Mouse (Mus musculus) heart, embryonic 10.5 days (tissue): ENCODE results near the gene Fam129a. TPM values are rescaled to one million over a fixed set of nuclear protein-coding genes. Genes with fewer than 3 reads are reported as not detected.
"Not testable (repeated sequence)": the region's sequence is repeated elsewhere in the genome, so short reads cannot be mapped to it uniquely, and the experiment has no call there.

Experiments used
- DNase-seq: peaks from one replicate; pipeline ENCODE4 v3.0.0-alpha.2; 2017; ENCODE audit warnings: low spot score
- H3K27ac ChIP-seq: fragments of 300-500 bp; sonication (generic); 2 replicates; pipeline ENCODE4 v1.5.1; 2016; ENCODE audit warnings: mild to moderate bottlenecking
- H3K27me3 ChIP-seq: fragments of 300-500 bp; sonication (generic); 2 replicates; pipeline ENCODE4 v1.6.1; 2016; ENCODE audit warnings: mild to moderate bottlenecking; ENCODE audit not compliant: poor library complexity, insufficient read depth, severe bottlenecking
- H3K36me3 ChIP-seq: fragments of 300-500 bp; sonication (generic); 2 replicates; pipeline ENCODE4 v1.6.1; 2016; ENCODE audit warnings: mild to moderate bottlenecking, moderate library complexity
- H3K4me1 ChIP-seq: fragments of 300-500 bp; sonication (generic); 2 replicates; pipeline ENCODE4 v1.6.1; 2016; ENCODE audit warnings: mild to moderate bottlenecking
- H3K4me3 ChIP-seq: fragments of 300-500 bp; sonication (generic); 2 replicates; pipeline ENCODE4 v1.5.1; 2016; ENCODE audit warnings: mild to moderate bottlenecking, moderate library complexity
- H3K9me3 ChIP-seq: fragments of 300-500 bp; sonication (generic); 2 replicates; pipeline ENCODE4 v1.6.1; 2016; ENCODE audit warnings: mild to moderate bottlenecking, moderate library complexity
- WGBS: fragments of 180-500 bp; shearing (Covaris S2); methylation state at CpG from one replicate; pipeline ENCODE4 v1.1.7; 2016; 5-methylcytosine and 5-hydroxymethylcytosine counted together
- polyA plus RNA-seq: library from polyadenylated mRNA; unstranded; fragments of >200 nt; fragmentation: Nextera tagmentation; extraction: Ambion mirVana; gene quantifications from 2 replicates; pipeline ENCODE4 v1.2.1, GENCODE M21; 2016

Gene Fam129a
- polyA plus RNA-seq, 1 experiment from 2014 or later, result 2.0 TPM

- Histone ChIP-seq H3K27me3 (no peaks in the 10 kb centered on the region), H3K9me3 (no peaks in the 10 kb centered on the region), H3K4me1 (no peaks in the 10 kb centered on the region; the same call in 1 of the 2 replicates), H3K4me3 (no peak overlapping the region), H3K27ac (no peak overlapping the region), H3K36me3 (no peaks in the 10 kb centered on the region)
- DNase-seq, result no peak
- 65% methylated on average over 2 of the region's 2 CpGs for WGBS
Observed at GRCm38 (mm10) chr1:151725590-151725989, 154.6 kb downstream of the Fam129a start.

GRCm38 (mm10) chr1:151726358-151726757 lies 155.4 kb downstream of the Fam129a start:
- Histone ChIP-seq H3K4me1 (no peaks in the 10 kb centered on the region; the same call in 1 of the 2 replicates), H3K27me3 (no peaks in the 10 kb centered on the region), H3K36me3 (no peaks in the 10 kb centered on the region), H3K9me3 (no peaks in the 10 kb centered on the region), H3K27ac (no peak overlapping the region), H3K4me3 (no peak overlapping the region)
- 81% methylated on average over 6 of the region's 6 CpGs for WGBS
- DNase-seq, result no peak

GRCm38 (mm10) chr1:151728141-151728540 lies 157.2 kb downstream of the Fam129a start:
- no peak overlapping the region for H3K4me3 ChIP-seq
- H3K27me3 ChIP-seq, result no peaks in the 10 kb centered on the region
- no peak for DNase-seq
- WGBS, result 42% methylated on average over 4 of the region's 4 CpGs
- H3K36me3 ChIP-seq, result no peaks in the 10 kb centered on the region
- H3K9me3 ChIP-seq, result no peaks in the 10 kb centered on the region
- H3K4me1 ChIP-seq, result no peaks in the 10 kb centered on the region; the same call in 1 of the 2 replicates
- H3K27ac ChIP-seq, result no peak overlapping the region

GRCm38 (mm10) chr1:151737146-151737545 lies 166.2 kb downstream of the Fam129a start:
- Histone ChIP-seq H3K9me3 (no peaks in the 10 kb centered on the region), H3K4me1 (no peaks in the 10 kb centered on the region), H3K4me3 (no peak overlapping the region), H3K36me3 (no peaks in the 10 kb centered on the region), H3K27ac (no peak overlapping the region), H3K27me3 (no peaks in the 10 kb centered on the region)
- 81% methylated on average over 2 of the region's 2 CpGs for WGBS
- DNase-seq, result no peak

GRCm38 (mm10) chr1:151741199-151741621 lies 170.2 kb downstream of the Fam129a start:
- Histone ChIP-seq H3K27ac (no peak overlapping the region), H3K27me3 (no peaks in the 10 kb centered on the region), H3K4me1 (no peaks in the 10 kb centered on the region), H3K4me3 (no peak overlapping the region), H3K36me3 (no peaks in the 10 kb centered on the region), H3K9me3 (no peaks in the 10 kb centered on the region)
- DNase-seq, result no peak
- 81% methylated on average over 7 of the region's 7 CpGs for WGBS

- 85% methylated on average over 2 of the region's 2 CpGs for WGBS
- not testable (repeated sequence) for H3K9me3 ChIP-seq, H3K27me3 ChIP-seq, H3K4me1 ChIP-seq, H3K36me3 ChIP-seq, H3K27ac ChIP-seq, H3K4me3 ChIP-seq, DNase-seq
Observed at GRCm38 (mm10) chr1:151749894-151750293, 178.9 kb downstream of the Fam129a start.

GRCm38 (mm10) chr1:151752946-151753345 lies 182.0 kb downstream of the Fam129a start:
- peaks cover 23% of the 10 kb centered on the region for H3K4me1 ChIP-seq
- 82% methylated on average over 4 of the region's 4 CpGs for WGBS

GRCm38 (mm10) chr1:151753374-151753929 lies 182.5 kb downstream of the Fam129a start:
- H3K4me1 ChIP-seq, result peaks cover 23% of the 10 kb centered on the region
- DNase-seq, result no peak
- H3K4me3 ChIP-seq, result no peak overlapping the region
- no peaks in the 10 kb centered on the region for H3K9me3 ChIP-seq
- WGBS, result 67% methylated on average over 8 of the region's 8 CpGs
- H3K27ac ChIP-seq, result no peak overlapping the region
- H3K36me3 ChIP-seq, result no peaks in the 10 kb centered on the region
- H3K27me3 ChIP-seq, result no peaks in the 10 kb centered on the region

More at GRCm38 (mm10) chr1:151752946-151753345, 182.0 kb downstream of the Fam129a start:
- no peak for DNase-seq
- Histone ChIP-seq H3K4me3 (no peak overlapping the region), H3K27me3 (no peaks in the 10 kb centered on the region), H3K9me3 (no peaks in the 10 kb centered on the region), H3K27ac (no peak overlapping the region), H3K36me3 (no peaks in the 10 kb centered on the region)

- no peaks in the 10 kb centered on the region for H3K9me3 ChIP-seq
- 64% methylated on average over 10 of the region's 10 CpGs for WGBS
- no peaks in the 10 kb centered on the region for H3K36me3 ChIP-seq
- peak overlapping the region; percentile 98 for H3K4me3 ChIP-seq
- no peak for DNase-seq
- H3K27ac ChIP-seq, result no peak overlapping the region
- H3K4me1 ChIP-seq, result peaks cover 23% of the 10 kb centered on the region
- no peaks in the 10 kb centered on the region for H3K27me3 ChIP-seq
Observed at GRCm38 (mm10) chr1:151754028-151754489, 183.1 kb downstream of the Fam129a start.

GRCm38 (mm10) chr1:151754881-151755659 lies 184.1 kb downstream of the Fam129a start, which contains the start of gene Edem3:
TSS of gene Edem3 (plus strand) at chr1:151755371.
- WGBS, result under 1% methylated on average over 64 of the region's 64 CpGs

GRCm38 (mm10) chr1:151755660-151756424 lies 184.9 kb downstream of the Fam129a start:
- DNase-seq, result peak; percentile 81
- Histone ChIP-seq H3K9me3 (no peaks in the 10 kb centered on the region), H3K4me3 (peak overlapping the region; percentile 98), H3K4me1 (peaks cover 23% of the 10 kb centered on the region), H3K27ac (peak overlapping the region; percentile 90), H3K27me3 (no peaks in the 10 kb centered on the region), H3K36me3 (peaks cover under 1% of the 10 kb centered on the region; the same call in 1 of the 2 replicates)
- 6% methylated on average over 36 of the region's 36 CpGs for WGBS

More at GRCm38 (mm10) chr1:151754881-151755659, 184.1 kb downstream of the Fam129a start, which contains the start of gene Edem3:
- Histone ChIP-seq H3K9me3 (no peaks in the 10 kb centered on the region), H3K27me3 (no peaks in the 10 kb centered on the region), H3K4me3 (peak within 1 kb of the TSS; percentile 98), H3K36me3 (no peaks in the 10 kb centered on the region), H3K4me1 (peaks cover 23% of the 10 kb centered on the region), H3K27ac (peak within 1 kb of the TSS; percentile 90)
- DNase-seq, result peak; percentile 100

- Histone ChIP-seq H3K4me3 (peak overlapping the region; percentile 98), H3K27me3 (no peaks in the 10 kb centered on the region), H3K4me1 (peaks cover 23% of the 10 kb centered on the region), H3K9me3 (no peaks in the 10 kb centered on the region), H3K27ac (no peak overlapping the region), H3K36me3 (peaks cover 6% of the 10 kb centered on the region; the same call in 1 of the 2 replicates)
- 18% methylated on average over 1 of the region's 1 CpGs for WGBS
- no peak for DNase-seq
Observed at GRCm38 (mm10) chr1:151756425-151756728, 185.4 kb downstream of the Fam129a start.

GRCm38 (mm10) chr1:151758301-151758700 lies 187.3 kb downstream of the Fam129a start:
- Histone ChIP-seq H3K36me3 (peaks cover 12% of the 10 kb centered on the region; the same call in 1 of the 2 replicates), H3K4me3 (no peak overlapping the region), H3K27me3 (no peaks in the 10 kb centered on the region), H3K4me1 (peaks cover 23% of the 10 kb centered on the region), H3K9me3 (no peaks in the 10 kb centered on the region), H3K27ac (no peak overlapping the region)
- 84% methylated on average over 6 of the region's 6 CpGs for WGBS
- DNase-seq, result no peak
